In the genomic region with DNA sequence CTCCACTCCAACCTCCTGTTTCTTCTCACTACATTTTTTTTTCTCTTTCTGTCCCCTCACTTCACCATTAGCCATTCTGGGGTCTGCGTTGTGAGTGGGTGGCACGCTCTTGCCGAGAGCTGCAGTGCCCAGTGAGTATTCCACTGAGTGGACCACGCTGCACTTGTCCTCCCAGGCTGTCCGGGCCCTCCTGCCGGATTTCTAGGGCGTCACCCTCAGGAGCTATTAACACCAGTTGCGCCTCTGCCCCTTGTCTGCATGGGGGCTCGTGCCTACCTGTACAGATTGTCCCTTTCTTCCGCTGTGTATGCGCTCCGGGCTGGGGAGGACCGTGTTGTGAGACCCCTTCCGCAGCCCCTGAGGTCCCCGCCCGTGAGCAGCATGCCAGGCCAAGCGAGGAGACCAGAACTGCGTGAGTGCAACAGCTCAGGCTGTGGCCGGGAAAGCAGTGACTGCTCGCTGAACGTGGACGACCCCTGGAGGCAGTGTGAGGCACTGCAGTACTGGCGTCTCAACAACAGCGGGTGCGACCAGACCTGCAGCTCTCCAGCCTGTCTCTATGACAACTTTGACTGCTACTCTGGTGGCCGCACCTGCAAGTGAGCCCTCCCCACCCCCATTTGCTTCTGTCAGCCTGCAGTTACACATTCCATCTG, we compare ENCODE assay signal across 7 mouse cellular contexts. TPM values are rescaled to one million over a fixed set of nuclear protein-coding genes. Genes with fewer than 3 reads are reported as not detected.
A peak's percentile ranks its signal among the peaks of the same experiment; 100 is the strongest.
DNase-seq lines count a peak whose midpoint lies in the region; ATAC-seq and TF ChIP-seq lines count a peak whose summit lies in the region.

No protein-coding gene starts in this region.

- no peaks in the 10 kb centered on the region for H3K9me3 ChIP-seq in intestine, embryonic 16.5 days (ENCODE audit: control insufficient read depth, low read length)
- H3K9me3 ChIP-seq in midbrain, embryonic 10.5 days (replicated peaks): no peaks in the 10 kb centered on the region

- WGBS in intestine, embryonic 16.5 days: 11% methylated on average over 26 of the region's 26 CpGs
- WGBS in midbrain, embryonic 10.5 days: 11% methylated on average over 26 of the region's 26 CpGs
- WGBS in small intestine, adult 2 months: 10% methylated on average over 26 of the region's 26 CpGs

- peak overlapping the region; percentile 32 for H3K4me3 ChIP-seq in intestine, embryonic 16.5 days (ENCODE audit: low read length)
- H3K4me3 ChIP-seq in midbrain, embryonic 10.5 days: peak overlapping the region; percentile 48
- H3K4me3 ChIP-seq in small intestine, adult 2 months (ENCODE audit: low read depth, low read length): peak overlapping the region; percentile 55

- DNase-seq in adrenal gland, adult 18-20 months (ENCODE audit: low spot score in 2 of 2): peak; percentile 81 to 86
- peak; percentile 86 for DNase-seq in embryo, embryonic 11 days
- peak; percentile 76 to 82 for DNase-seq in left cerebral cortex, postnatal 36 days (ENCODE audit: low spot score in 2 of 2)
- DNase-seq in midbrain, embryonic 10.5 days (ENCODE audit: low spot score): peak; percentile 85

- no peak overlapping the region for H3K27ac ChIP-seq in intestine, embryonic 16.5 days (ENCODE audit: low read length)
- peak overlapping the region; percentile 68 for H3K27ac ChIP-seq in midbrain, embryonic 10.5 days (replicated peaks)
- H3K27ac ChIP-seq in small intestine, adult 2 months (ENCODE audit: insufficient read depth, low read depth, low read length): no peak overlapping the region

- H3K27me3 ChIP-seq in intestine, embryonic 16.5 days (replicated peaks; ENCODE audit: control insufficient read depth, insufficient read depth, low read length): no peaks in the 10 kb centered on the region
- H3K27me3 ChIP-seq in midbrain, embryonic 10.5 days (ENCODE audit: low read depth, poor library complexity, severe bottlenecking): peaks cover 37% of the 10 kb centered on the region
- no peaks in the 10 kb centered on the region for H3K27me3 ChIP-seq in small intestine, adult 2 months (ENCODE audit: control insufficient read depth, insufficient read depth, low read length)

- peak overlapping the region; percentile 71 for H3K4me2 ChIP-seq in intestine, embryonic 16.5 days (ENCODE audit: low read depth, low read length)

- peak; percentile 97 for ATAC-seq in granulocyte monocyte progenitor cell, adult 5-6 weeks (replicated peaks; ENCODE audit: poor library complexity, severe bottlenecking)
- peak; percentile 86 for ATAC-seq in intestine, embryonic 16.5 days

- peak; percentile 90 for TF ChIP-seq CTCF in small intestine, adult 2 months (IDR thresholded peaks at IDR 0.05; ENCODE audit: extremely low read depth, insufficient read length, insufficient replicate concordance, low read depth, low read length)

- H3K9ac ChIP-seq in intestine, embryonic 16.5 days (ENCODE audit: low read depth, low read length): peak overlapping the region; percentile 61; the same call in 1 of the 2 replicates

- H3K36me3 ChIP-seq in intestine, embryonic 16.5 days (ENCODE audit: control insufficient read depth, insufficient read depth, low read length): no peaks in the 10 kb centered on the region
- no peaks in the 10 kb centered on the region for H3K36me3 ChIP-seq in midbrain, embryonic 10.5 days
- H3K36me3 ChIP-seq in small intestine, adult 2 months (ENCODE audit: control insufficient read depth, insufficient read depth, low read length): no peaks in the 10 kb centered on the region

- intact Hi-C loops in left cerebral cortex, postnatal 36 days (cut with DNase I): loop anchor here (2.0 kb wide), 1 partner anchor 49 kb away; no protein-coding TSS in a partner anchor

- TF ChIP-seq POLR2A in small intestine, adult 2 months (IDR thresholded peaks at IDR 0.05; ENCODE audit: low read depth, low read length): no peak

- H3K4me1 ChIP-seq in intestine, embryonic 16.5 days (ENCODE audit: control insufficient read depth, insufficient read depth, low read length): peaks cover 6% of the 10 kb centered on the region; the same call in 1 of the 2 replicates
- H3K4me1 ChIP-seq in midbrain, embryonic 10.5 days: peaks cover 8% of the 10 kb centered on the region
- peaks cover 10% of the 10 kb centered on the region for H3K4me1 ChIP-seq in small intestine, adult 2 months (ENCODE audit: control insufficient read depth, insufficient read depth, insufficient read length, low read length)

RNA-seq across cellular contexts. Expression of gene Pdxk, which starts 22.8 kb away (rescaled TPM):
- total RNA-seq in adrenal gland, adult 18-20 months (2021): 10 to 100 TPM; 25.8 to 35.9 TPM
- total RNA-seq in granulocyte monocyte progenitor cell, adult 5-6 weeks (2014; fragmentation: Nextera tagmentation): 37.2 and 42.3 TPM in 2 replicates
- 15.2 and 23.4 TPM in 2 replicates for total RNA-seq in granulocyte monocyte progenitor cell, adult 5-6 weeks (2017)
- polyA plus RNA-seq in intestine, embryonic 16.5 days (2015; fragmentation: Nextera tagmentation; extraction: Ambion mirVana): 35.9 and 39.9 TPM in 2 replicates
- total RNA-seq in left cerebral cortex, postnatal 36 days (2021): 100 to 1,000 TPM; 114 to 120 TPM
- polyA plus RNA-seq in midbrain, embryonic 10.5 days (2016; fragmentation: Nextera tagmentation; extraction: Ambion mirVana): 10.5 and 11.1 TPM in 2 replicates
- polyA plus RNA-seq in small intestine, adult 2 months (2012; rRNA removed): 17.1 and 38.7 TPM in 2 replicates

RNA-seq across cellular contexts. Expression of gene Olfr1358, which starts 29.7 kb away (rescaled TPM):
- total RNA-seq in adrenal gland, adult 18-20 months (2021): not detected
- not detected in 2 replicates for total RNA-seq in granulocyte monocyte progenitor cell, adult 5-6 weeks (2014; fragmentation: Nextera tagmentation)
- not detected in 2 replicates for total RNA-seq in granulocyte monocyte progenitor cell, adult 5-6 weeks (2017)
- polyA plus RNA-seq in intestine, embryonic 16.5 days (2015; fragmentation: Nextera tagmentation; extraction: Ambion mirVana): not detected in 2 replicates
- total RNA-seq in left cerebral cortex, postnatal 36 days (2021): not detected
- not detected in 2 replicates for polyA plus RNA-seq in midbrain, embryonic 10.5 days (2016; fragmentation: Nextera tagmentation; extraction: Ambion mirVana)
- polyA plus RNA-seq in small intestine, adult 2 months (2012; rRNA removed): not detected in 2 replicates
